Mouse (Mus musculus): ENCODE results near the gene Mak. TPM values are rescaled to one million over a fixed set of nuclear protein-coding genes. Genes with fewer than 3 reads are reported as not detected.
A peak's percentile ranks its signal among the peaks of the same experiment; 100 is the strongest.

Mak gene
- polyA plus RNA-seq, 1 experiment from 2014 or later: 0.27 TPM

DNA sequence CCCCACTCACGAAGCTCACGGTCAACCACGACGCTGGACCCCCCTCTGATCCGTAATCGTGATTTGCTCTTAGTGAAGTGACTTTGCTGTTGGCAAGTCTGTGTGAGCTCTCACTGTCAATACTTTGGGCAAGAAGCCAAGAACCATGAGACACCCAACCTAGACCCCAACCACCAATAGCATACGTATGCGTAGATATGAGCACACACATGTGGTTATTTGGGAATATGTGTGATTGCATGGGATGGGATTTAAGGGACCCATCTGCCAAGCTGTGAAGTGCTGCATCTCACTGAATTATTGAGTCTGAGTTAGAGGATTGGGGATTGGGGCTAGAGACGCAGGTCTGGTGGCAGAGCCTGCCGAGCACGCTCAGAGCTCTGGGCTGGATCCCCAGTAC, 7.9 kb downstream of the Mak start:
- no peak for ATAC-seq (ENCODE audit: extremely low read depth, insufficient number of reproducible peaks, low FRiP score, low TSS enrichment)
- Histone ChIP-seq H3K27ac (replicated peaks) (no peak overlapping the region), H3K9me3 (no peaks in the 10 kb centered on the region), H3K4me3 (no peak overlapping the region), H3K9ac (no peak overlapping the region), H3K27me3 (replicated peaks) (no peaks in the 10 kb centered on the region), H3K36me3 (no peaks in the 10 kb centered on the region), H3K4me2 (no peak overlapping the region), H3K4me1 (no peaks in the 10 kb centered on the region)
- 81% methylated on average over 11 of the region's 11 CpGs for WGBS

- Histone ChIP-seq H3K4me1 (no peaks in the 10 kb centered on the region), H3K27me3 (replicated peaks) (no peaks in the 10 kb centered on the region), H3K9me3 (no peaks in the 10 kb centered on the region), H3K4me3 (no peak overlapping the region), H3K36me3 (no peaks in the 10 kb centered on the region), H3K4me2 (no peak overlapping the region), H3K9ac (no peak overlapping the region), H3K27ac (replicated peaks) (no peak overlapping the region)
- ATAC-seq (ENCODE audit: extremely low read depth, insufficient number of reproducible peaks, low FRiP score, low TSS enrichment): no peak
- 93% methylated on average over 4 of the region's 4 CpGs for WGBS
Observed at GRCm38 (mm10) chr13:41067618-41068017, 11.9 kb downstream of the Mak start.

DNA sequence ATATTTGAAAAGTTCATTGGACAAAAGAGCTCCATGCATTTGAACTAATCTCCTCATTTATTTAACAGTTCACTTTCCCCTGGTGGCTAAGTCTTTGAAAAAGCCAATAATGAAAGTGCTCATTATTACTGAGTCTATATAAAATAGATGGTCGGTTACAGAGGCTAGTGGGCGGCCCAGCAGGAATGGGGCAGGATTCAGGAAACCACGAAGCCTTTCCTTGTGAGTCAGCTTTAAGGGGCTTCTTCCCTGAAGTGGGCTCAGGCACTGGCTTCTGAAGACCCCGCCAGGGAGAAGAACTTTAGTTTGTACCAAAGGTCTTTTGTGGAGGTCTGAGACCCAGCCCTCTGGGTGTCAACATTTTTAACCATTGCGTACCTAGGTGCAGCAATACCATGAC, 27.5 kb downstream of the Mak start:
- WGBS: 76% methylated on average over 5 of the region's 5 CpGs
- Histone ChIP-seq H3K4me1 (no peaks in the 10 kb centered on the region), H3K4me3 (no peak overlapping the region), H3K9ac (no peak overlapping the region), H3K9me3 (no peaks in the 10 kb centered on the region), H3K27ac (replicated peaks) (no peak overlapping the region), H3K27me3 (replicated peaks) (no peaks in the 10 kb centered on the region), H3K36me3 (no peaks in the 10 kb centered on the region), H3K4me2 (no peak overlapping the region)
- ATAC-seq (ENCODE audit: extremely low read depth, insufficient number of reproducible peaks, low FRiP score, low TSS enrichment): no peak

- ATAC-seq (ENCODE audit: extremely low read depth, insufficient number of reproducible peaks, low FRiP score, low TSS enrichment): no peak
- no peak overlapping the region for H3K4me3 ChIP-seq
- no peaks in the 10 kb centered on the region for H3K36me3 ChIP-seq
- 76% methylated on average over 6 of the region's 6 CpGs for WGBS
- H3K4me1 ChIP-seq: no peaks in the 10 kb centered on the region
- no peak overlapping the region for H3K27ac ChIP-seq (replicated peaks)
- H3K27me3 ChIP-seq (replicated peaks): no peaks in the 10 kb centered on the region
- H3K9ac ChIP-seq: no peak overlapping the region
- no peak overlapping the region for H3K4me2 ChIP-seq
- no peaks in the 10 kb centered on the region for H3K9me3 ChIP-seq
Observed at GRCm38 (mm10) chr13:41047280-41047679, 32.2 kb downstream of the Mak start.

DNA sequence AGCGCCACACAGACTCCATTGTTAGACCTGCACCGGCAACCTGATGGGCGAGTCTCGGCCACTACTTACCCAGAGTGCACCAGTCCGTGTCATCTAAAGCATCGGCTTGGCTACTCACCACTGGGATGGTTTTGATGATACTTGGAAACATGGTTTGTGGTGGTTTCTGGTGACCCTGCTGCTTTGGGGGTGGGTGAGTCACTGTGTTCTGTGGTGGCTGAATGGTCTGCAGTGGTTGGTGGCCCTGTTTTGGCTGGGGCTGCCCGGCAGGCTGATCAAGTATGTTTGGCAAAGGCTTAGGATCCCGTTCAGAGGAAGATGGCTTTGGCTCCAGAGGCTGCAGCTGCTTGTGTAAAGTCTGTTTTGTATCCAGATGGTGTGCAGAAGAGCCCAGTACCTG, 33.6 kb downstream of the Mak start:
- Histone ChIP-seq H3K9ac (no peak overlapping the region), H3K4me2 (no peak overlapping the region), H3K27ac (replicated peaks) (no peak overlapping the region), H3K4me1 (no peaks in the 10 kb centered on the region), H3K36me3 (no peaks in the 10 kb centered on the region), H3K27me3 (replicated peaks) (no peaks in the 10 kb centered on the region), H3K9me3 (no peaks in the 10 kb centered on the region), H3K4me3 (no peak overlapping the region)
- ATAC-seq (ENCODE audit: extremely low read depth, insufficient number of reproducible peaks, low FRiP score, low TSS enrichment): no peak
- 85% methylated on average over 8 of the region's 8 CpGs for WGBS

DNA sequence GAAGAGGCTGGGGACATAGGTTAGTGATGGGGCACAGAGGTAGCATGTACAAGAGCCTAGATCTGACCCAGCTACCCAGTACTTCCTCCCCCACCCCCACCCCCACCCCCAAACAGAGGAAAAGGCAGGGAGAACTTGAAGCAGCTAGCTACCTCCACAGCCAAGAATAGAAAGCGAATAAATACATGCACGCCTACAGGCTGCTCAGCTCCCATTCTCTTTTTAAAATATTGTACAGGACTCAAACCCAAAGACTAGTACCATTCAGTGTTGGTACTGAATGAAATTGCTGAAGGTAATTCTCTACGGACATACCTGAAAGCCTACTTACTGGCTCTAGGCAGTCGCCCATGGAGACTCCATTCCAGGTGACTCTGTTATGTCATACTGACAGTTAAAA, 37.0 kb downstream of the Mak start:
- Histone ChIP-seq H3K27ac (replicated peaks) (no peak overlapping the region), H3K27me3 (replicated peaks) (no peaks in the 10 kb centered on the region), H3K4me3 (no peak overlapping the region), H3K36me3 (no peaks in the 10 kb centered on the region), H3K9ac (no peak overlapping the region), H3K4me2 (no peak overlapping the region), H3K4me1 (no peaks in the 10 kb centered on the region), H3K9me3 (no peaks in the 10 kb centered on the region)
- WGBS: 85% methylated on average over 4 of the region's 4 CpGs
- ATAC-seq (ENCODE audit: extremely low read depth, insufficient number of reproducible peaks, low FRiP score, low TSS enrichment): no peak

- Histone ChIP-seq H3K36me3 (no peaks in the 10 kb centered on the region), H3K9me3 (peaks cover 9% of the 10 kb centered on the region; the same call in 1 of the 2 replicates), H3K9ac (no peak overlapping the region), H3K27ac (replicated peaks) (no peak overlapping the region), H3K27me3 (replicated peaks) (no peaks in the 10 kb centered on the region), H3K4me1 (no peaks in the 10 kb centered on the region), H3K4me2 (no peak overlapping the region), H3K4me3 (no peak overlapping the region)
- 60% methylated on average over 5 of the region's 5 CpGs for WGBS
- ATAC-seq (ENCODE audit: extremely low read depth, insufficient number of reproducible peaks, low FRiP score, low TSS enrichment): no peak
Observed at GRCm38 (mm10) chr13:41030098-41030497, 49.4 kb downstream of the Mak start.

DNA sequence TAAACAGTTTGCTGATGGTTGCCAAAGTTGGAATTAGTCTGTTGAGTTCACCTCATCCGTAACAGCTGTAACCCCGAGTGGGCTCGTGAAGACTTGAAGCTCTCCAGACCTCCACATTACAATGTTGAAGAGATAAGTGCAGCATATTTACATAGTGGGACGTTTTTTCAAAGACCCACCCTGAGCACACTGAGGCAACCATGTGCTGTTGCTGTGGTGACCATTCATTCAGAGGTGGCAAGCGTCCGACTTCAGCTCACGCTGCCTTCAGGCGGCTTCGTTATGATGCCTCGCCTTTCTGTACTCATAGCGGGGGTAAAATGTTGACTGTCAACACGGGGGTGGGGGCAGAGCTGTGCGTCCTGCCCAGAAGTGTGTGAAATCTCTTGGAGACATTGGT, 57.4 kb downstream of the Mak start:
- H3K4me2 ChIP-seq: no peak overlapping the region
- peaks cover 3% of the 10 kb centered on the region; the same call in 1 of the 2 replicates for H3K9me3 ChIP-seq
- WGBS: 62% methylated on average over 13 of the region's 13 CpGs
- no peak overlapping the region for H3K4me3 ChIP-seq
- peaks cover 28% of the 10 kb centered on the region for H3K4me1 ChIP-seq
- peaks cover 65% of the 10 kb centered on the region for H3K36me3 ChIP-seq
- H3K27ac ChIP-seq (replicated peaks): no peak overlapping the region
- H3K9ac ChIP-seq: no peak overlapping the region
- no peaks in the 10 kb centered on the region for H3K27me3 ChIP-seq (replicated peaks)
- ATAC-seq (ENCODE audit: extremely low read depth, insufficient number of reproducible peaks, low FRiP score, low TSS enrichment): no peak

DNA sequence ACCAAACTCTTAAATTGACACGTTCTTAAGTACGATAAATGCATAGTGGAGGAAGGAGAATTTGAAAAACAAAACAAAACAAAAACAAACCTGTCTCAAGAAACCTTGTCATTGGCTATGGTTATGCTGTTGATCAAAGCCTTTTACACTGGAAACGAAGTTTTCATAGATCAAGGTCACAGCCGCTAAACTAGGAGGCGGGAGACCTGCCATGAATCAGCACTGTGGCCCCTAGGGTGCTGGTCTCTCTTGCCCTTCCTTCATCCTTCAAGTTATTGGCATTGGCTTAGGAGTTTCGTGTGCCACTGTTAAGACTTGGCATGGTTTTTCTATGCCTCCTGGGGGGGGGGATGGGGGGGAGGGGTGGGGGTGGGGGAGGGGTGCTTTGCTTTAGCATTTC, 57.9 kb downstream of the Mak start:
- no peak for ATAC-seq (ENCODE audit: extremely low read depth, insufficient number of reproducible peaks, low FRiP score, low TSS enrichment)
- no peak overlapping the region for H3K4me2 ChIP-seq
- H3K36me3 ChIP-seq: peaks cover 65% of the 10 kb centered on the region
- H3K9ac ChIP-seq: no peak overlapping the region
- no peak overlapping the region for H3K27ac ChIP-seq (replicated peaks)
- peaks cover 32% of the 10 kb centered on the region for H3K4me1 ChIP-seq
- H3K27me3 ChIP-seq (replicated peaks): no peaks in the 10 kb centered on the region
- H3K9me3 ChIP-seq: no peaks in the 10 kb centered on the region
- H3K4me3 ChIP-seq: no peak overlapping the region
- 81% methylated on average over 6 of the region's 6 CpGs for WGBS

DNA sequence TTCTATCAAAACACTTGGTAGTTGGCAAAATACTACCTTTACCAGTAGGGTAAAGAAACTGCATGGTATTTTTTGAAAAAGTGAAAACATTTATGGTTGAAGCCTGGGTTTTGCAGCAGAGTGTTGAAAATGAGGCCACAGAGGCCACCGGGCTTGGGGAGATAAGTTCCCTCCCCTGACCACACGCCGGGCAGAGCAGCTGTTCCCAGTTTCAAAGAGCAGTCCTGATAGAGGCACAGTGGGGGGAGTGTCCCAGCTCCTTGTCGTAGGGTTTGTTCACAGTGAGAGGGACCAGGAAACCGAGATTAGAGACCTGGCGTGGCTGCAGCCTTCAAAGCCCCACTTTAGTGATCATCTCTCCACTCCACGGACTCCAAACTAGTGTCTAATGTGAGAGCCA, 59.0 kb downstream of the Mak start:
- Histone ChIP-seq H3K9ac (peak overlapping the region; percentile 40; the same call in 1 of the 2 replicates), H3K27ac (replicated peaks) (0 out of 2 replicates have a peak overlapping the region, but pooled peaks have one; percentile 10), H3K4me2 (peak overlapping the region; percentile 78), H3K4me1 (peaks cover 34% of the 10 kb centered on the region), H3K4me3 (no peak overlapping the region), H3K9me3 (no peaks in the 10 kb centered on the region), H3K27me3 (replicated peaks) (no peaks in the 10 kb centered on the region), H3K36me3 (peaks cover 65% of the 10 kb centered on the region)
- 21% methylated on average over 7 of the region's 7 CpGs for WGBS
- no peak for ATAC-seq (ENCODE audit: extremely low read depth, insufficient number of reproducible peaks, low FRiP score, low TSS enrichment)

- Histone ChIP-seq H3K27me3 (replicated peaks) (no peaks in the 10 kb centered on the region), H3K9me3 (no peaks in the 10 kb centered on the region), H3K36me3 (peaks cover 69% of the 10 kb centered on the region), H3K4me1 (peaks cover 39% of the 10 kb centered on the region), H3K27ac (replicated peaks) (0 out of 2 replicates have a peak overlapping the region, but pooled peaks have one; percentile 2), H3K4me2 (peak overlapping the region; percentile 78), H3K4me3 (peak overlapping the region; percentile 81), H3K9ac (peak overlapping the region; percentile 90; the same call in 1 of the 2 replicates)
- 80% methylated on average over 13 of the region's 13 CpGs for WGBS
- ATAC-seq (ENCODE audit: extremely low read depth, insufficient number of reproducible peaks, low FRiP score, low TSS enrichment): no peak
Observed at GRCm38 (mm10) chr13:41018756-41019591, 60.5 kb downstream of the Mak start.

- WGBS: 79% methylated on average over 9 of the region's 9 CpGs
- peak overlapping the region; percentile 81 for H3K4me3 ChIP-seq
- peak overlapping the region; percentile 2; the same call in 1 of the 2 replicates for H3K27ac ChIP-seq (replicated peaks)
- peak overlapping the region; percentile 78 for H3K4me2 ChIP-seq
- peaks cover 39% of the 10 kb centered on the region for H3K4me1 ChIP-seq
- H3K36me3 ChIP-seq: peaks cover 68% of the 10 kb centered on the region
- no peaks in the 10 kb centered on the region for H3K9me3 ChIP-seq
- no peaks in the 10 kb centered on the region for H3K27me3 ChIP-seq (replicated peaks)
- H3K9ac ChIP-seq: peak overlapping the region; percentile 90
- ATAC-seq (ENCODE audit: extremely low read depth, insufficient number of reproducible peaks, low FRiP score, low TSS enrichment): no peak
Observed at GRCm38 (mm10) chr13:41018236-41018635, 61.3 kb downstream of the Mak start.

Data from heart, embryonic 13.5 days (tissue).